Mouse (Mus musculus): ENCODE measurements at regions not wholly inside any gene's neighbourhood (a gene's known extent, or its start where the extent isn't known, plus 50 kb on each side); places are given as distances from the start of the nearest gene placed in this dataset.

- H3K9ac ChIP-seq (ENCODE audit: low read depth, low read length): no peak overlapping the region
- 66% methylated on average over 4 of the region's 4 CpGs for WGBS (ENCODE audit: insufficient replicate concordance)
- ATAC-seq (replicated peaks; ENCODE audit: insufficient number of reproducible peaks, low FRiP score, low TSS enrichment): no peak
Observed at GRCm38 (mm10) chr4:98238075-98238474, 145.0 kb downstream of the Tm2d1 start.

GRCm38 (mm10) chr4:98237475-98237874 lies 145.6 kb downstream of the Tm2d1 start:
- no peak overlapping the region for H3K4me3 ChIP-seq (ENCODE audit: low read depth, low read length)
- no peak overlapping the region for H3K9ac ChIP-seq (ENCODE audit: low read depth, low read length)
- H3K9me3 ChIP-seq (replicated peaks; ENCODE audit: control insufficient read depth, low read length): no peaks in the 10 kb centered on the region
- H3K36me3 ChIP-seq (ENCODE audit: control insufficient read depth, insufficient read depth, low read length): no peaks in the 10 kb centered on the region
- no peak overlapping the region for H3K27ac ChIP-seq (ENCODE audit: low read depth, low read length)
- WGBS (ENCODE audit: insufficient replicate concordance): 85% methylated on average over 9 of the region's 9 CpGs
- no peak overlapping the region for H3K4me2 ChIP-seq
- no peak for ATAC-seq (replicated peaks; ENCODE audit: insufficient number of reproducible peaks, low FRiP score, low TSS enrichment)
- H3K4me1 ChIP-seq (ENCODE audit: control insufficient read depth, insufficient read depth, low read length): no peaks in the 10 kb centered on the region
- no peaks in the 10 kb centered on the region for H3K27me3 ChIP-seq (ENCODE audit: control insufficient read depth, insufficient read depth, low read length)

More at GRCm38 (mm10) chr4:98238075-98238474, 145.0 kb downstream of the Tm2d1 start:
- H3K4me1 ChIP-seq (ENCODE audit: control insufficient read depth, insufficient read depth, low read length): no peaks in the 10 kb centered on the region
- H3K4me3 ChIP-seq (ENCODE audit: low read depth, low read length): no peak overlapping the region
- H3K36me3 ChIP-seq (ENCODE audit: control insufficient read depth, insufficient read depth, low read length): no peaks in the 10 kb centered on the region
- H3K4me2 ChIP-seq: no peak overlapping the region
- H3K27ac ChIP-seq (ENCODE audit: low read depth, low read length): no peak overlapping the region
- no peaks in the 10 kb centered on the region for H3K9me3 ChIP-seq (replicated peaks; ENCODE audit: control insufficient read depth, low read length)
- no peaks in the 10 kb centered on the region for H3K27me3 ChIP-seq (ENCODE audit: control insufficient read depth, insufficient read depth, low read length)

GRCm38 (mm10) chr4:98236006-98236783 lies 146.9 kb downstream of the Tm2d1 start:
- no peaks in the 10 kb centered on the region for H3K27me3 ChIP-seq (ENCODE audit: control insufficient read depth, insufficient read depth, low read length)
- no peak overlapping the region for H3K4me2 ChIP-seq
- H3K9me3 ChIP-seq (replicated peaks; ENCODE audit: control insufficient read depth, low read length): no peaks in the 10 kb centered on the region
- H3K4me3 ChIP-seq (ENCODE audit: low read depth, low read length): no peak overlapping the region
- WGBS (ENCODE audit: insufficient replicate concordance): 56% methylated on average over 12 of the region's 12 CpGs
- no peak for ATAC-seq (replicated peaks; ENCODE audit: insufficient number of reproducible peaks, low FRiP score, low TSS enrichment)
- no peak overlapping the region for H3K27ac ChIP-seq (ENCODE audit: low read depth, low read length)
- H3K36me3 ChIP-seq (ENCODE audit: control insufficient read depth, insufficient read depth, low read length): no peaks in the 10 kb centered on the region
- no peak overlapping the region for H3K9ac ChIP-seq (ENCODE audit: low read depth, low read length)
- H3K4me1 ChIP-seq (ENCODE audit: control insufficient read depth, insufficient read depth, low read length): no peaks in the 10 kb centered on the region

- Histone ChIP-seq H3K4me1 (ENCODE audit: control insufficient read depth, insufficient read depth, low read length) (no peaks in the 10 kb centered on the region), H3K9me3 (replicated peaks; ENCODE audit: control insufficient read depth, low read length) (no peaks in the 10 kb centered on the region), H3K27ac (ENCODE audit: low read depth, low read length) (no peak overlapping the region), H3K27me3 (ENCODE audit: control insufficient read depth, insufficient read depth, low read length) (no peaks in the 10 kb centered on the region), H3K36me3 (ENCODE audit: control insufficient read depth, insufficient read depth, low read length) (no peaks in the 10 kb centered on the region), H3K9ac (ENCODE audit: low read depth, low read length) (no peak overlapping the region), H3K4me3 (ENCODE audit: low read depth, low read length) (no peak overlapping the region), H3K4me2 (no peak overlapping the region)
- ATAC-seq (replicated peaks; ENCODE audit: insufficient number of reproducible peaks, low FRiP score, low TSS enrichment): no peak
- WGBS (ENCODE audit: insufficient replicate concordance): 82% methylated on average over 4 of the region's 4 CpGs
Observed at GRCm38 (mm10) chr4:98228193-98228592, 154.9 kb downstream of the Tm2d1 start.

GRCm38 (mm10) chr4:98224366-98224765 lies 158.7 kb downstream of the Tm2d1 start:
- Histone ChIP-seq H3K27me3 (ENCODE audit: control insufficient read depth, insufficient read depth, low read length) (no peaks in the 10 kb centered on the region), H3K4me2 (no peak overlapping the region), H3K36me3 (ENCODE audit: control insufficient read depth, insufficient read depth, low read length) (no peaks in the 10 kb centered on the region), H3K9ac (ENCODE audit: low read depth, low read length) (no peak overlapping the region), H3K9me3 (replicated peaks; ENCODE audit: control insufficient read depth, low read length) (no peaks in the 10 kb centered on the region), H3K4me3 (ENCODE audit: low read depth, low read length) (no peak overlapping the region), H3K27ac (ENCODE audit: low read depth, low read length) (no peak overlapping the region), H3K4me1 (ENCODE audit: control insufficient read depth, insufficient read depth, low read length) (no peaks in the 10 kb centered on the region)
- 80% methylated on average over 7 of the region's 7 CpGs for WGBS (ENCODE audit: insufficient replicate concordance)
- ATAC-seq (replicated peaks; ENCODE audit: insufficient number of reproducible peaks, low FRiP score, low TSS enrichment): no peak

- Histone ChIP-seq H3K4me2 (no peak overlapping the region), H3K27ac (ENCODE audit: low read depth, low read length) (no peak overlapping the region), H3K9ac (ENCODE audit: low read depth, low read length) (no peak overlapping the region), H3K36me3 (ENCODE audit: control insufficient read depth, insufficient read depth, low read length) (no peaks in the 10 kb centered on the region), H3K27me3 (ENCODE audit: control insufficient read depth, insufficient read depth, low read length) (no peaks in the 10 kb centered on the region), H3K9me3 (replicated peaks; ENCODE audit: control insufficient read depth, low read length) (no peaks in the 10 kb centered on the region), H3K4me3 (ENCODE audit: low read depth, low read length) (no peak overlapping the region), H3K4me1 (ENCODE audit: control insufficient read depth, insufficient read depth, low read length) (no peaks in the 10 kb centered on the region)
- WGBS (ENCODE audit: insufficient replicate concordance): 68% methylated on average over 8 of the region's 8 CpGs
- no peak for ATAC-seq (replicated peaks; ENCODE audit: insufficient number of reproducible peaks, low FRiP score, low TSS enrichment)
Observed at GRCm38 (mm10) chr4:98223429-98223828, 159.7 kb downstream of the Tm2d1 start.

GRCm38 (mm10) chr4:98221566-98221965 lies 161.5 kb downstream of the Tm2d1 start:
- 50% methylated on average over 4 of the region's 4 CpGs for WGBS (ENCODE audit: insufficient replicate concordance)
- no peaks in the 10 kb centered on the region for H3K36me3 ChIP-seq (ENCODE audit: control insufficient read depth, insufficient read depth, low read length)
- H3K4me1 ChIP-seq (ENCODE audit: control insufficient read depth, insufficient read depth, low read length): no peaks in the 10 kb centered on the region
- no peak overlapping the region for H3K27ac ChIP-seq (ENCODE audit: low read depth, low read length)
- no peaks in the 10 kb centered on the region for H3K9me3 ChIP-seq (replicated peaks; ENCODE audit: control insufficient read depth, low read length)
- H3K27me3 ChIP-seq (ENCODE audit: control insufficient read depth, insufficient read depth, low read length): no peaks in the 10 kb centered on the region
- no peak overlapping the region for H3K4me2 ChIP-seq
- ATAC-seq (replicated peaks; ENCODE audit: insufficient number of reproducible peaks, low FRiP score, low TSS enrichment): no peak
- H3K4me3 ChIP-seq (ENCODE audit: low read depth, low read length): no peak overlapping the region
- H3K9ac ChIP-seq (ENCODE audit: low read depth, low read length): no peak overlapping the region

- H3K36me3 ChIP-seq (ENCODE audit: control insufficient read depth, insufficient read depth, low read length): no peaks in the 10 kb centered on the region
- no peak for ATAC-seq (replicated peaks; ENCODE audit: insufficient number of reproducible peaks, low FRiP score, low TSS enrichment)
- H3K4me1 ChIP-seq (ENCODE audit: control insufficient read depth, insufficient read depth, low read length): no peaks in the 10 kb centered on the region
- H3K4me2 ChIP-seq: no peak overlapping the region
- H3K9ac ChIP-seq (ENCODE audit: low read depth, low read length): no peak overlapping the region
- no peaks in the 10 kb centered on the region for H3K27me3 ChIP-seq (ENCODE audit: control insufficient read depth, insufficient read depth, low read length)
- WGBS (ENCODE audit: insufficient replicate concordance): 84% methylated on average over 5 of the region's 5 CpGs
- H3K9me3 ChIP-seq (replicated peaks; ENCODE audit: control insufficient read depth, low read length): no peaks in the 10 kb centered on the region
- no peak overlapping the region for H3K27ac ChIP-seq (ENCODE audit: low read depth, low read length)
- H3K4me3 ChIP-seq (ENCODE audit: low read depth, low read length): no peak overlapping the region
Observed at GRCm38 (mm10) chr4:98215218-98215617, 167.9 kb downstream of the Tm2d1 start.

- H3K36me3 ChIP-seq (ENCODE audit: control insufficient read depth, insufficient read depth, low read length): no peaks in the 10 kb centered on the region
- WGBS (ENCODE audit: insufficient replicate concordance): 83% methylated on average over 8 of the region's 8 CpGs
Observed at GRCm38 (mm10) chr4:98207446-98207845, 175.7 kb downstream of the Tm2d1 start.

More at GRCm38 (mm10) chr4:98207446-98207845, 175.7 kb downstream of the Tm2d1 start:
- Histone ChIP-seq H3K4me2 (no peak overlapping the region), H3K9me3 (replicated peaks; ENCODE audit: control insufficient read depth, low read length) (no peaks in the 10 kb centered on the region), H3K4me3 (ENCODE audit: low read depth, low read length) (no peak overlapping the region), H3K27ac (ENCODE audit: low read depth, low read length) (no peak overlapping the region), H3K4me1 (ENCODE audit: control insufficient read depth, insufficient read depth, low read length) (no peaks in the 10 kb centered on the region), H3K9ac (ENCODE audit: low read depth, low read length) (no peak overlapping the region), H3K27me3 (ENCODE audit: control insufficient read depth, insufficient read depth, low read length) (no peaks in the 10 kb centered on the region)
- ATAC-seq (replicated peaks; ENCODE audit: insufficient number of reproducible peaks, low FRiP score, low TSS enrichment): no peak
